ENCODE assay signal across 8 mouse cellular contexts in the genomic region with DNA sequence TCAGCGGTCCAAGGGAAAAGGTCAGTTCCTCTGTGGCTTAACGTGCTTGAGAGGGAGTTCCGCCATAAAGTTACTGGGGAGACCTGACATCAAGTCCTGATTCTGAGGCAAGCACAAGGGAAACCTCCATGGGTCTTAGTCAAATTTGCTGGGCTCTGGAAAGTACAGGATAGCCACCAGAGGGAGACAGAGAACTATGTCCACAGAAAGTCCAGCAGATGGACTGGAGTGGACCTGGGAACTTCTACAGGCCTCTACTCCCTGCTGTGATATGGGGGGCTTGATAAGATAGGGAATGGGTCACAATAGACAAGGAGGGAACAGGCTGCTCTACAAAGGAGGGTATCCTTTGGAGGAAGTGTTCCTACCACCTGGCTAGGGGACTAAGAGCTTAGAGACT. TPM values are rescaled to one million over a fixed set of nuclear protein-coding genes. Genes with fewer than 3 reads are reported as not detected.
DNase-seq lines count a peak whose midpoint lies in the region; ATAC-seq and TF ChIP-seq lines count a peak whose summit lies in the region.

No protein-coding gene starts in this region.

- WGBS in forebrain, postnatal 0 days = 66% methylated on average over 3 of the region's 3 CpGs
- WGBS in forebrain, embryonic 16.5 days = 61% methylated on average over 3 of the region's 3 CpGs
- WGBS in liver, embryonic 14.5 days (ENCODE audit: insufficient replicate concordance) = 27% methylated on average over 3 of the region's 3 CpGs

- TF ChIP-seq EP300 in liver, embryonic 14.5 days (IDR thresholded peaks at IDR 0.05; ENCODE audit: low read depth) = no peak

- H3K9ac ChIP-seq in forebrain, postnatal 0 days = no peak overlapping the region
- H3K9ac ChIP-seq in forebrain, embryonic 16.5 days (replicated peaks; ENCODE audit: low read depth, low read length) = no peak overlapping the region
- H3K9ac ChIP-seq in liver, embryonic 14.5 days (replicated peaks) = no peak overlapping the region

- peak; percentile 40 for TF ChIP-seq CTCF in forebrain, postnatal 0 days (IDR thresholded peaks at IDR 0.05; ENCODE audit: low read depth)
- peak; percentile 58 for TF ChIP-seq CTCF in liver, embryonic 14.5 days (IDR thresholded peaks at IDR 0.05; ENCODE audit: low read depth)

- no peak for ATAC-seq in forebrain, postnatal 0 days
- ATAC-seq in forebrain, embryonic 16.5 days = no peak
- ATAC-seq in liver, embryonic 14.5 days (ENCODE audit: insufficient read depth) = no peak

- H3K4me1 ChIP-seq in forebrain, postnatal 0 days (ENCODE audit: insufficient read depth) = no peaks in the 10 kb centered on the region
- no peaks in the 10 kb centered on the region for H3K4me1 ChIP-seq in forebrain, embryonic 16.5 days (replicated peaks; ENCODE audit: control insufficient read depth, insufficient read depth, low read length)
- H3K4me1 ChIP-seq in liver, embryonic 14.5 days (replicated peaks; ENCODE audit: control insufficient read depth in 2 of 2, insufficient read depth in 2 of 2, low read length in 1 of 2) = no peaks in the 10 kb centered on the region

- H3K27ac ChIP-seq in forebrain, postnatal 0 days (ENCODE audit: low read depth, low read length) = no peak overlapping the region
- no peak overlapping the region for H3K27ac ChIP-seq in forebrain, embryonic 16.5 days (ENCODE audit: low read length)
- H3K27ac ChIP-seq in liver, embryonic 14.5 days = no peak overlapping the region

- no peaks in the 10 kb centered on the region for H3K27me3 ChIP-seq in forebrain, postnatal 0 days (ENCODE audit: insufficient read depth, low read length)
- no peaks in the 10 kb centered on the region for H3K27me3 ChIP-seq in forebrain, embryonic 16.5 days (replicated peaks; ENCODE audit: control insufficient read depth, insufficient read depth, low read length)
- no peaks in the 10 kb centered on the region; the same call in 1 of the 2 replicates for H3K27me3 ChIP-seq in liver, embryonic 14.5 days (ENCODE audit: control insufficient read depth, insufficient read depth, low read length)

- H3K4me2 ChIP-seq in forebrain, postnatal 0 days (ENCODE audit: low read depth) = no peak overlapping the region
- no peak overlapping the region for H3K4me2 ChIP-seq in forebrain, embryonic 16.5 days (ENCODE audit: low read length)
- H3K4me2 ChIP-seq in liver, embryonic 14.5 days (ENCODE audit: low read depth) = no peak overlapping the region

- H3K36me3 ChIP-seq in forebrain, postnatal 0 days (ENCODE audit: insufficient read depth) = no peaks in the 10 kb centered on the region
- H3K36me3 ChIP-seq in forebrain, embryonic 16.5 days (ENCODE audit: control insufficient read depth, insufficient read depth) = no peaks in the 10 kb centered on the region
- H3K36me3 ChIP-seq in liver, embryonic 14.5 days (replicated peaks; ENCODE audit: control insufficient read depth, insufficient read depth, low read depth) = no peaks in the 10 kb centered on the region

- H3K4me3 ChIP-seq in forebrain, postnatal 0 days (ENCODE audit: low read depth, low read length) = no peak overlapping the region
- no peak overlapping the region for H3K4me3 ChIP-seq in forebrain, embryonic 16.5 days (replicated peaks; ENCODE audit: low read length)
- H3K4me3 ChIP-seq in liver, embryonic 14.5 days (ENCODE audit: insufficient read depth in 1 of 2, low read depth in 2 of 2, low read length in 2 of 2) = no peak overlapping the region

- H3K9me3 ChIP-seq in forebrain, postnatal 0 days (ENCODE audit: low read length) = no peaks in the 10 kb centered on the region
- H3K9me3 ChIP-seq in forebrain, embryonic 16.5 days (ENCODE audit: control insufficient read depth, low read length) = no peaks in the 10 kb centered on the region
- no peaks in the 10 kb centered on the region for H3K9me3 ChIP-seq in liver, embryonic 14.5 days (ENCODE audit: control insufficient read depth, low read length)

- DNase-seq in forebrain, postnatal 0 days = no peak
- DNase-seq in liver, embryonic 14.5 days (ENCODE audit: low read depth in 3 of 3, low spot score in 3 of 3) = no peak
- no peak for DNase-seq in liver
- DNase-seq in embryo, embryonic 9.5 days (ENCODE audit: extremely low spot score) = peak; percentile 24
- DNase-seq in retina, postnatal 1 day = peak; percentile 36
- no peak for DNase-seq in spleen, postnatal 4 days (ENCODE audit: low spot score in 2 of 2)
- DNase-seq in spleen, adult 12 weeks (ENCODE audit: low spot score) = no peak

RNA-seq across cellular contexts. Expression of gene Atp2b3, which starts 40.5 kb away (rescaled TPM):
- total RNA-seq in forebrain, postnatal 0 days (2014; rRNA removed) = 21.4 and 26.0 TPM in 2 replicates
- 3.9 and 5.5 TPM in 2 replicates for polyA plus RNA-seq in forebrain, postnatal 0 days (2015; fragmentation: Nextera tagmentation; extraction: Ambion mirVana)
- polyA plus RNA-seq in forebrain, embryonic 16.5 days (2015; fragmentation: Nextera tagmentation; extraction: Ambion mirVana) = 3.7 and 6.1 TPM in 2 replicates
- 0.01 TPM in 1 of 2 replicates, not detected in the other for polyA plus RNA-seq in liver, embryonic 14.5 days (2012; rRNA removed)
- polyA plus RNA-seq in liver, embryonic 14.5 days (2014; fragmentation: Nextera tagmentation; extraction: Ambion mirVana) = not detected in 2 replicates

RNA-seq across cellular contexts. Expression of gene Bgn, which starts 59.9 kb away (rescaled TPM):
- total RNA-seq in forebrain, postnatal 0 days (2014; rRNA removed) = 24.8 and 39.7 TPM in 2 replicates
- 17.7 and 18.3 TPM in 2 replicates for polyA plus RNA-seq in forebrain, postnatal 0 days (2015; fragmentation: Nextera tagmentation; extraction: Ambion mirVana)
- 14.9 and 21.1 TPM in 2 replicates for polyA plus RNA-seq in forebrain, embryonic 16.5 days (2015; fragmentation: Nextera tagmentation; extraction: Ambion mirVana)
- 19.0 and 20.6 TPM in 2 replicates for polyA plus RNA-seq in liver, embryonic 14.5 days (2012; rRNA removed)
- polyA plus RNA-seq in liver, embryonic 14.5 days (2014; fragmentation: Nextera tagmentation; extraction: Ambion mirVana) = 11.1 and 11.8 TPM in 2 replicates

Comparison
In these comparisons a context has a peak if more than half of its experiments do, and no peak if none do; other contexts are left out.
1. DNase-seq: peak in embryo, embryonic 9.5 days (single experiment) and retina, postnatal 1 day (single experiment); none in forebrain, postnatal 0 days (single experiment), liver, embryonic 14.5 days (0 of 3), liver (single experiment), spleen, postnatal 4 days (0 of 2) and spleen, adult 12 weeks (single experiment).